ENCODE assay signal across 9 mouse cellular contexts in genomic region chr5:72916048-72916447, GRCm38 (mm10). TPM values are rescaled to one million over a fixed set of nuclear protein-coding genes. Genes with fewer than 3 reads are reported as not detected.
DNase-seq lines count a peak whose midpoint lies in the region; ATAC-seq and TF ChIP-seq lines count a peak whose summit lies in the region.
"Had no signal": no experiment of that assay in that cellular context is flagged by ENCODE, and none has a peak within 500 bp of the region (broad histone marks: within the 10 kb centered on the region; RNA-seq: fewer than 3 reads in every experiment).

No protein-coding gene starts in this region.

- H3K27ac ChIP-seq in cerebellum, adult 2 months (ENCODE audit: insufficient read depth, low read length), result no peak overlapping the region
- H3K27ac ChIP-seq in limb, embryonic 12.5 days, result peak overlapping the region; percentile 97; the same call in 1 of the 2 replicates
- H3K27ac ChIP-seq in stomach, embryonic 16.5 days (ENCODE audit: low read length), result peak overlapping the region; percentile 99

- H3K9ac ChIP-seq in limb, embryonic 12.5 days (replicated peaks), result peak overlapping the region; percentile 98
- H3K9ac ChIP-seq in stomach, embryonic 16.5 days (ENCODE audit: low read length), result peak overlapping the region; percentile 99

- ATAC-seq in megakaryocyte, adult 5-6 weeks (ENCODE audit: poor library complexity, severe bottlenecking), result no peak
- ATAC-seq in limb, embryonic 12.5 days (ENCODE audit: insufficient number of reproducible peaks, insufficient read depth, low FRiP score, low TSS enrichment, low read depth), result no peak
- ATAC-seq in stomach, embryonic 16.5 days (ENCODE audit: insufficient read depth, low FRiP score), result no peak

- peak overlapping the region; percentile 7 for H3K4me3 ChIP-seq in cerebellum, adult 2 months (replicated peaks; ENCODE audit: insufficient read depth, low read depth, low read length)
- H3K4me3 ChIP-seq in megakaryocyte, embryonic 14.5 days (replicated peaks), result peak overlapping the region; percentile 98
- peak overlapping the region; percentile 99 for H3K4me3 ChIP-seq in limb, embryonic 12.5 days (replicated peaks)
- H3K4me3 ChIP-seq in stomach, embryonic 16.5 days (replicated peaks; ENCODE audit: low read length), result peak overlapping the region; percentile 99

- TF ChIP-seq POLR2A in cerebellum, adult 2 months (IDR thresholded peaks at IDR 0.05; ENCODE audit: borderline replicate concordance, insufficient read depth, low read length), result no peak

- TF ChIP-seq CTCF in cerebellum, adult 2 months (IDR thresholded peaks at IDR 0.05; ENCODE audit: borderline replicate concordance, insufficient read depth, low read depth, low read length), result no peak

- H3K4me1 ChIP-seq in cerebellum, adult 2 months (ENCODE audit: control insufficient read depth, insufficient read depth, low read length), result peaks cover 8% of the 10 kb centered on the region
- H3K4me1 ChIP-seq in megakaryocyte, embryonic 14.5 days, result peaks cover 66% of the 10 kb centered on the region
- peaks cover 22% of the 10 kb centered on the region for H3K4me1 ChIP-seq in limb, embryonic 12.5 days (replicated peaks)
- peaks cover 26% of the 10 kb centered on the region for H3K4me1 ChIP-seq in stomach, embryonic 16.5 days (ENCODE audit: control insufficient read depth, insufficient read depth, low read length)

- no peaks in the 10 kb centered on the region for H3K9me3 ChIP-seq in megakaryocyte, embryonic 14.5 days
- no peaks in the 10 kb centered on the region for H3K9me3 ChIP-seq in limb, embryonic 12.5 days
- H3K9me3 ChIP-seq in stomach, embryonic 16.5 days (replicated peaks; ENCODE audit: control insufficient read depth, low read length), result no peaks in the 10 kb centered on the region

- 37% methylated on average over 4 of the region's 4 CpGs for WGBS in cerebellum, adult 2 months
- WGBS in limb, embryonic 12.5 days, result 35% methylated on average over 4 of the region's 4 CpGs
- 20% methylated on average over 4 of the region's 4 CpGs for WGBS in stomach, embryonic 16.5 days

- peaks cover 46% of the 10 kb centered on the region for H3K36me3 ChIP-seq in megakaryocyte, embryonic 14.5 days (replicated peaks; ENCODE audit: low read length)
- no peaks in the 10 kb centered on the region for H3K36me3 ChIP-seq in limb, embryonic 12.5 days
- H3K36me3 ChIP-seq in stomach, embryonic 16.5 days (ENCODE audit: control insufficient read depth, insufficient read depth, low read length), result no peaks in the 10 kb centered on the region

- H3K27me3 ChIP-seq in cerebellum, adult 2 months (ENCODE audit: control insufficient read depth, insufficient read depth, low read length), result no peaks in the 10 kb centered on the region
- H3K27me3 ChIP-seq in megakaryocyte, embryonic 14.5 days (replicated peaks), result no peaks in the 10 kb centered on the region
- peaks cover 8% of the 10 kb centered on the region for H3K27me3 ChIP-seq in limb, embryonic 12.5 days
- no peaks in the 10 kb centered on the region for H3K27me3 ChIP-seq in stomach, embryonic 16.5 days (ENCODE audit: control insufficient read depth, insufficient read depth, low read length)

- no peak for DNase-seq in cerebellum, adult 2 months
- DNase-seq in cerebellum, adult 18-20 months, result no peak
- DNase-seq in left cerebral cortex, adult 8-10 months (ENCODE audit: low spot score in 2 of 2), result no peak
- DNase-seq in spleen, postnatal 10 days (ENCODE audit: low spot score in 2 of 2), result no peak

- peak overlapping the region; percentile 59 for H3K4me2 ChIP-seq in limb, embryonic 12.5 days
- peak overlapping the region; percentile 75 for H3K4me2 ChIP-seq in stomach, embryonic 16.5 days (ENCODE audit: low read depth, low read length)

RNA-seq across cellular contexts. Expression of gene Slain2, which starts 1.9 kb away (rescaled TPM):
- polyA plus RNA-seq in cerebellum, adult 2 months (2012; rRNA removed), result 15.4 and 16.2 TPM in 2 replicates
- polyA plus RNA-seq in megakaryocyte, embryonic 14.5 days (2012; ENCODE audit: insufficient read depth, low replicate concordance), result 23.7 and 28.9 TPM in 2 replicates
- 61.0 and 75.2 TPM in 2 replicates for total RNA-seq in megakaryocyte, adult 5-6 weeks (2015)
- total RNA-seq in megakaryocyte, adult 5-6 weeks (2017), result 70.6 and 73.8 TPM in 2 replicates
- polyA plus RNA-seq in limb, embryonic 12.5 days (2016; fragmentation: Nextera tagmentation; extraction: Ambion mirVana), result 21.2 and 24.2 TPM in 2 replicates
- 9.3 and 11.6 TPM in 2 replicates for polyA plus RNA-seq in stomach, embryonic 16.5 days (2015; fragmentation: Nextera tagmentation; extraction: Ambion mirVana)
- 10 to 100 TPM; 22.9 to 30.2 (median 24.6) TPM for total RNA-seq in left cerebral cortex, adult 8-10 months (2022)

RNA-seq across cellular contexts. Expression of gene Tec, which starts 47.8 kb away (rescaled TPM):
- 1.8 and 2.5 TPM in 2 replicates for polyA plus RNA-seq in cerebellum, adult 2 months (2012; rRNA removed)
- 0.80 and 4.6 TPM in 2 replicates for polyA plus RNA-seq in megakaryocyte, embryonic 14.5 days (2012; ENCODE audit: insufficient read depth, low replicate concordance)
- total RNA-seq in megakaryocyte, adult 5-6 weeks (2015), result 33.4 and 38.9 TPM in 2 replicates
- 56.6 and 64.5 TPM in 2 replicates for total RNA-seq in megakaryocyte, adult 5-6 weeks (2017)
- polyA plus RNA-seq in limb, embryonic 12.5 days (2016; fragmentation: Nextera tagmentation; extraction: Ambion mirVana), result 2.5 and 3.4 TPM in 2 replicates
- polyA plus RNA-seq in stomach, embryonic 16.5 days (2015; fragmentation: Nextera tagmentation; extraction: Ambion mirVana), result 12.5 and 13.0 TPM in 2 replicates
- total RNA-seq in left cerebral cortex, adult 8-10 months (2022), result 1 to 10 TPM; 2.4 to 6.6 (median 3.9) TPM

RNA-seq across cellular contexts. Expression of gene Gm10135, which starts 58.5 kb away (rescaled TPM):
- polyA plus RNA-seq in cerebellum, adult 2 months (2012; rRNA removed), result not detected in 2 replicates
- polyA plus RNA-seq in megakaryocyte, embryonic 14.5 days (2012; ENCODE audit: insufficient read depth, low replicate concordance), result not detected in 2 replicates
- total RNA-seq in megakaryocyte, adult 5-6 weeks (2015), result not detected in 2 replicates
- 5.1 TPM in 1 of 2 replicates, not detected in the other for total RNA-seq in megakaryocyte, adult 5-6 weeks (2017)
- polyA plus RNA-seq in limb, embryonic 12.5 days (2016; fragmentation: Nextera tagmentation; extraction: Ambion mirVana), result not detected in 2 replicates
- polyA plus RNA-seq in stomach, embryonic 16.5 days (2015; fragmentation: Nextera tagmentation; extraction: Ambion mirVana), result not detected in 2 replicates
- not detected for total RNA-seq in left cerebral cortex, adult 8-10 months (2022)
- total RNA-seq: monocyte, adult 5-6 weeks had no signal

Comparison
In these comparisons a context has a peak if more than half of its experiments do, and no peak if none do; other contexts are left out.
1. H3K4me3 ChIP-seq: peak in every context shown above with its lines; median percentile 99 in limb, embryonic 12.5 days; 99 in stomach, embryonic 16.5 days; 98 in megakaryocyte, embryonic 14.5 days; 7 in cerebellum, adult 2 months.